Mouse (Mus musculus) G1E-ER4 (cell line): ENCODE results near the gene Efhd1. TPM values are rescaled to one million over a fixed set of nuclear protein-coding genes. Genes with fewer than 3 reads are reported as not detected.

Experiments used
- GATA1 ChIP-seq: IDR thresholded peaks from one replicate; pipeline ENCODE4 v1.8.0; 2012; ENCODE audit warnings: low read length, inconsistent platforms
- polyA plus RNA-seq: library from polyadenylated mRNA; stranded (reverse); fragments of >175 nt; gene quantifications from 2 replicates; pipeline ENCODE4 v1.2.3, GENCODE M21; 2012

Gene Efhd1
- polyA plus RNA-seq, 1 experiment: 0.04 TPM

DNA sequence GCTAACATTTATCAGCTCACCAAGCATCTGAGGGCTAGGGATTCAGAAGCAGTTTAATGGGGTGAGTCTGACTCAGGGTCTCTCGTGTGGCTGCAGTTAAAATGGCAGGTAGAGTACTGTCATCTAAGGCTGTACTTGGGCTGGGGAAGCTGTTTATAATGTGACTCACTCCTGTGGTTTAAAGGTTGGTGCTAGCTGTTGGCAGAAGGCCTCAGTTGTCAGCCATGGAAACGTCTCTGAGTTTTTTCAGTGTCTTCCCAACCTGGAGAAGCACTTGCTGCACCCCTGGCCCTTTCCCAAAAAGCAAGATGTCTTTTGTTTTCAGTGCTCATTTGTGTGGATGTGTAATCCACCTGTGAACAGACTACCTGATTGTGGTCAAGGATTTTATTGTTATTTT, 51.7 kb downstream of the Efhd1 start:
- no peak for TF ChIP-seq GATA1

GRCm38 (mm10) chr1:87316672-87317071, 52.5 kb downstream of the Efhd1 start:
- TF ChIP-seq GATA1: no peak

DNA sequence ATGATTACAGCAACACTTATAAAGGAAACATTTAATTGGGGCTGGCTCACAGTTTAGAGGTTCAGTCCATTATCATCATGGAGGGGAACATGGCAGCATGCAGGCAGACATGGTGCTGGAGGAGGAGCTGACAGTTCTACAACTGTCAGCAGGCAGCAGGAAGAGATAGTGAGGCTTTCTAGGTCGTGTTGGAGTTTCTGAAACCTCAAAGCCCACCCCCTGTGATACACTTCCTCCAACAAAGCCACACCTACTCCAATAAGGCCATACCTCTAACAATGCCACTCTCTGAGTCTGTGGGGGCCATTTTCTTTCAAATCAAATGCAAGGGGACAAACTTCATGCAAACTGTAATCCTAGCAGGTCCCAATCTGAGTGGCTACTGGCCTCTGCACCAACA, 56.9 kb downstream of the Efhd1 start:
- TF ChIP-seq GATA1: no peak

GRCm38 (mm10) chr1:87322778-87323177, 58.6 kb downstream of the Efhd1 start:
- TF ChIP-seq GATA1: no peak

- no peak for TF ChIP-seq GATA1
These were observed 60.5 kb downstream of the Efhd1 start for GRCm38 (mm10) chr1:87324649-87325048.

DNA sequence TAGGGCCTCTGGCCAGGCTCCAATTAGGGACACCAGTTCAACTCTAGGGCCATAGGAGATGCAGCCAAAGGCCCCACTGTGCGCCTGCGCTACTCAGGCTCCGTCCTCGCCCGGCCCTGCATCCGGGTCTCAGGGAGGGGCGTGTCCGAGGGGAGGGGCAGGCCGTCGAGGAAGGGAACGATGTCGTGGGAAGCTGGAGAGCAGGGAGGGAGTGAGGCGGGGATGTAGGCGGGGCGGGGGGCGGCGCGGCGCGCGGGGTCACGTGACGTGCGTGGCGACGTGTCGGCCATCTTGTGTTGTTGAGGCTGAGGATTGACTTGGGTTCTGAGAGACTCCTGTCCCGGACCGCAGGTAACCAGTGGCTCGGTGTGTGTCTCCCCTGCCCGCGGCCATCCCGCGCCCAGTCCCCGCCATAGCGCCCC, 62.6 kb downstream of the Efhd1 start, which contains the start of gene Gigyf2:
TSS of gene Gigyf2 (plus strand) at position 257 of the 422 bp plus-strand sequence.
- TF ChIP-seq GATA1: no peak

GRCm38 (mm10) chr1:87327165-87327861, 63.1 kb downstream of the Efhd1 start:
- no peak for TF ChIP-seq GATA1

- no peak for TF ChIP-seq GATA1
These were observed 67.6 kb downstream of the Efhd1 start for GRCm38 (mm10) chr1:87331774-87332173.

GRCm38 (mm10) chr1:87350576-87350975, 86.4 kb downstream of the Efhd1 start:
- no peak for TF ChIP-seq GATA1

- no peak for TF ChIP-seq GATA1
These were observed 96.1 kb downstream of the Efhd1 start for GRCm38 (mm10) chr1:87360276-87360675.

Other genes starting within 250 kb of the Efhd1 start
- not detected in 2 replicates for gene Alppl2, start 174.4 kb upstream of the Efhd1 start, polyA plus RNA-seq
- gene Alpi, start 162.8 kb upstream of the Efhd1 start, polyA plus RNA-seq: not detected in 2 replicates
- gene Akp3, start 139.4 kb upstream of the Efhd1 start, polyA plus RNA-seq: not detected in 2 replicates
- gene Ecel1, start 107.8 kb upstream of the Efhd1 start, polyA plus RNA-seq: not detected in 2 replicates
- not detected in 2 replicates for gene Prss56, start 81.0 kb upstream of the Efhd1 start, polyA plus RNA-seq
- gene Chrnd, start 73.8 kb upstream of the Efhd1 start, polyA plus RNA-seq: not detected in 2 replicates
- gene Chrng, start 59.7 kb upstream of the Efhd1 start, polyA plus RNA-seq: not detected in 2 replicates
- gene Eif4e2, start 50.4 kb upstream of the Efhd1 start, polyA plus RNA-seq: 39.0 and 39.3 TPM in 2 replicates
- gene Gigyf2, start 62.6 kb downstream of the Efhd1 start, polyA plus RNA-seq: 30.5 and 33.8 TPM in 2 replicates
- gene Kcnj13, start 130.4 kb downstream of the Efhd1 start, polyA plus RNA-seq: not detected in 2 replicates
- not detected in 2 replicates for gene Snorc, start 205.9 kb downstream of the Efhd1 start, polyA plus RNA-seq
- not detected in 2 replicates for gene Neu2, start 245.5 kb downstream of the Efhd1 start, polyA plus RNA-seq